Mouse (Mus musculus) E14TG2a.4 (cell line): Measurements from ENCODE around the gene Kirrel3.
A peak's percentile ranks its signal among the peaks of the same experiment; 100 is the strongest.

Experiments
- H3K27me3 ChIP-seq: 2 replicates; pipeline ENCODE4 v1.6.1; 2014; ENCODE audit warnings: low read length, control low read depth; ENCODE audit not compliant: insufficient read depth
- H3K36me3 ChIP-seq: 2 replicates; pipeline ENCODE4 v1.6.1; 2014; ENCODE audit warnings: low read length, control low read depth; ENCODE audit not compliant: insufficient read depth
- H3K4me1 ChIP-seq: replicated peaks from 2 replicates; pipeline ENCODE4 v1.6.1; 2014; ENCODE audit warnings: low read depth, low read length, control low read depth
- H3K4me3 ChIP-seq: replicated peaks from 2 replicates; pipeline ENCODE4 v1.5.1; 2014; ENCODE audit warnings: mild to moderate bottlenecking, low read length
- H3K9me3 ChIP-seq: 2 replicates; pipeline ENCODE4 v1.6.1; 2014; ENCODE audit warnings: low read length, control low read depth
- CTCF ChIP-seq: conservative IDR thresholded peaks from 2 replicates; pipeline ENCODE4 v1.5.1; 2014; ENCODE audit warnings: low read length
- NANOG ChIP-seq: IDR thresholded peaks from 2 replicates; pipeline ENCODE4 v1.6.1; 2014; ENCODE audit warnings: borderline replicate concordance, low read length, mixed read lengths
- POU5F1 ChIP-seq: IDR thresholded peaks from 2 replicates; pipeline ENCODE4 v1.6.1; 2014; ENCODE audit warnings: low read length, borderline replicate concordance

Gene Kirrel3

DNA sequence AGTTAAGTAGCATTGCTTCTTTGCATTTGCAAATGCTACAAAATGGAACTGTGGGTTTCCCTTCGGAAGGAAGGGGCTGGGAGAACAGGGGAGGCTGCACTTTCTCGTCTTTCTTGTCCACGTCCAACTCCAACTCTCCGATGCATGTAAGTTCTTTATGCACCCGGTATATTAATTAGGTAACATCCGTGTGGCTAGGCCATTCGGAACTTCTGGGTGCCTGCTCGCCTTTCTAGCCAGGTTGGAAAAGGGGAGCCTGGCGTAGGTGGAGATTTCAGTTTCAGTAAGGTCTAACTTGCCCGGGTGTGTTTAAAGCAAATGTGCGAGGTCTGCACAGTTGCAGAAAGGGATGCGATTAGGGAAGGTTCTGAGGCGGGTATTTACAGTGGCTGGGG lies 3.6 kb downstream of the Kirrel3 start:
- Histone ChIP-seq H3K4me3 (peak overlapping the region; percentile 76), H3K4me1 (peaks cover 38% of the 10 kb centered on the region), H3K27me3 (peaks cover 92% of the 10 kb centered on the region), H3K9me3 (no peaks in the 10 kb centered on the region), H3K36me3 (no peaks in the 10 kb centered on the region)
- TF ChIP-seq CTCF, result no peak
- no peak for TF ChIP-seq POU5F1
- no peak for TF ChIP-seq NANOG

DNA sequence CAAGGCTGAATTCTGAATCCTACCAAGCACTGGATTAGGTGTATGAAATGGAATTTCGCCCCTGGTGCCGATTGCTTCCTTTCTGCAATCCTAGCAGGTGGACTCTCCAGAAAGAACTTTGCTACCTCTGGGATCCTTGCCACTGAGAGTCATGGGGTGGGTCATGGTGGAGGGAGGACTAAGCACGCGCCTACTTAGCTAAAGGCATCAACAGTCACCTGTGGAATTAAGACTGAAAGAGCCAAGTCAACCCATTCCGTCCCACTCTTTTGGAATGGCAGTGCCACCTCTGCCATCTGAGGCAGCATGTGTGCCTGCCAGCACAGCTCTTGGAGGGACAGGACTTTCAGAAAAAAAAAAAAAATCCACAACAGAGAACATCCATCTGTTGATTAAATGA lies 4.1 kb downstream of the Kirrel3 start:
- 0 out of 2 replicates have a peak overlapping the region, but pooled peaks have one; percentile 76 for H3K4me3 ChIP-seq
- no peaks in the 10 kb centered on the region for H3K9me3 ChIP-seq
- TF ChIP-seq NANOG (no peak), CTCF (no peak), POU5F1 (no peak)
- H3K4me1 ChIP-seq, result peaks cover 37% of the 10 kb centered on the region
- no peaks in the 10 kb centered on the region for H3K36me3 ChIP-seq
- peaks cover 89% of the 10 kb centered on the region for H3K27me3 ChIP-seq

DNA sequence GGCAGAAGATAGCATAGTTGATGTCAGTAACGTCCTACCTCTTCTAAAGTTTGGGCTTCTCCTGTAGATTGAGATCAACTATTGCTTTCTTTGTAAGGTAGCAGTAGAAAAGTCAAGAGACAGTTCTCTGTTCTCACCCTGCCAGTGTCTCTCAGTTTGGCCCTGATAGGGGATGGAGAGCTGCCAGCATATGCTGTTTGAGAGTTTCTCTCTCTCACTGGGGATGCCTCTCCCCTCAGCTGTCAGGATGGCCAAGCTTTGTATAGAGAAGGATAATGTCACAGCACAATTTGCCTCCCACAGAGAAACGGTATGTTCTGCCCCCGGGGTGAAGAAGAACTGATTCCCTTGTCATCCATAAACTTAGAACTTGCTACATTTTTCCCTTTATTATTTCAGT lies 6.4 kb downstream of the Kirrel3 start:
- no peak for TF ChIP-seq NANOG
- no peak for TF ChIP-seq CTCF
- TF ChIP-seq POU5F1, result no peak
- peaks cover 83% of the 10 kb centered on the region for H3K27me3 ChIP-seq
- H3K4me3 ChIP-seq, result no peak overlapping the region
- H3K4me1 ChIP-seq, result peaks cover 19% of the 10 kb centered on the region
- H3K9me3 ChIP-seq, result no peaks in the 10 kb centered on the region
- no peaks in the 10 kb centered on the region for H3K36me3 ChIP-seq

DNA sequence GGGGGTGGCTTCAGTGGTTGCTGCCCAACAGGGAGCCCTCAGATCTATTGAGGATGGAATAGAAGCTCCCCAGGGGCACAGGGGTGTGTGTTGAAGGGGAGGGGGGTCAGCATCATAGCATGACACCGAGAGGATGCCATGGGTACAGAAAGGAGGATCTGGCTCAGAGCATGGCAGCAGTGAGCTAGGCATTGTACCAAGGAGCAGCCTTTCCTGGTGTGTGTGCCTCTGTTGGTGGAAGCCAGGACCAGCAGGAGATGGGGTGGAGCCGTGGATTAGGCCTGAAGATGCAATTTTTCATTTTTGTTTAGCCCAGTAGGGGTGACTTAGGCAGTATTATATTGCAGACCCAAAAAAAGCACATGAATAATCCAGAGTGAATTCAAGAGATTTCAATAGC lies 7.9 kb downstream of the Kirrel3 start:
- H3K9me3 ChIP-seq, result no peaks in the 10 kb centered on the region
- H3K4me1 ChIP-seq, result peaks cover 15% of the 10 kb centered on the region
- H3K27me3 ChIP-seq, result peaks cover 69% of the 10 kb centered on the region
- no peaks in the 10 kb centered on the region for H3K36me3 ChIP-seq
- TF ChIP-seq POU5F1 (no peak), CTCF (no peak), NANOG (no peak)
- no peak overlapping the region for H3K4me3 ChIP-seq

DNA sequence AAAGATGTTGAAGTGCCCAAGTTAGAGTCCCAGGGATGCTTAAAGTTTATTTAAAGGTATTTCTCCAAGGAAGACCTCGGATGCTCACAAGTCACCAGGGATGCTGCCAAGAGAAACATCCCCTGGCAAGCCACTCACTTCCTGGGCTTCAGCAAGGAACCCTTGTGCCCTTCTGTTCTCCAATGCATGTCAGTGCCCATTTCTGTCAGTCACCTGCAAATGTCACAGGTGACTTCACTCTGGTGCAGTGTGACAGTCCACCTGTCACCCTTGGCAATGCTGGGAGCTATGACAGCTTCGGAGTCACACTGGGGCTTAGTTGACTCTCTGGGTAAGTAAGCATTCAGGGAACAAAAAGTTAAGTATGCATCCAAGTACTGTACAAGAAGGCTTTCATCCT lies 12.4 kb downstream of the Kirrel3 start:
- Histone ChIP-seq H3K27me3 (peaks cover 25% of the 10 kb centered on the region), H3K9me3 (no peaks in the 10 kb centered on the region), H3K4me3 (no peak overlapping the region), H3K36me3 (no peaks in the 10 kb centered on the region), H3K4me1 (peaks cover 6% of the 10 kb centered on the region)
- TF ChIP-seq NANOG, result no peak
- TF ChIP-seq POU5F1, result no peak
- no peak for TF ChIP-seq CTCF

DNA sequence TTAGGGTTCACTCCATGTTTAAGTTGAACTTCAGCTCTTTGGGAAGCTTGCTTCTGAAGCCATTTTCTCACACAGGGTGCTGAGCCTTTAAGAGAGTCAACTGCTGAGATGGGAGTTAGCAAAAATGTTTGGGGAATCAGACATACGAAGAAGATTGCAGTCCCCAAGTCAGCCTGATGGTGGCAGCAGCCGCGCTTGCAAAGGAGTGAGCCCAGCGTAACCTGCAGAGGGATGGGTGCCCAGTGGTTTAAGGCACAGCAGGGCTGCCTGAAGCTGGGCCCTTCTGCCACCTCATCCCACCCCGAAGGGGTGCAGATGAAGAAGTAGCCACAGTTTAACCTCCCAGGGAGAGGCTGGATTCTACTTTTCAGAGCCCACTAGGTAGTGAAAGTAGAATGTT lies 13.0 kb downstream of the Kirrel3 start:
- no peaks in the 10 kb centered on the region for H3K36me3 ChIP-seq
- no peaks in the 10 kb centered on the region for H3K9me3 ChIP-seq
- TF ChIP-seq POU5F1 (no peak), NANOG (no peak), CTCF (peak; percentile 82)
- H3K4me3 ChIP-seq, result no peak overlapping the region
- H3K27me3 ChIP-seq, result peaks cover 20% of the 10 kb centered on the region
- peaks cover under 1% of the 10 kb centered on the region; the same call in 1 of the 2 replicates for H3K4me1 ChIP-seq

DNA sequence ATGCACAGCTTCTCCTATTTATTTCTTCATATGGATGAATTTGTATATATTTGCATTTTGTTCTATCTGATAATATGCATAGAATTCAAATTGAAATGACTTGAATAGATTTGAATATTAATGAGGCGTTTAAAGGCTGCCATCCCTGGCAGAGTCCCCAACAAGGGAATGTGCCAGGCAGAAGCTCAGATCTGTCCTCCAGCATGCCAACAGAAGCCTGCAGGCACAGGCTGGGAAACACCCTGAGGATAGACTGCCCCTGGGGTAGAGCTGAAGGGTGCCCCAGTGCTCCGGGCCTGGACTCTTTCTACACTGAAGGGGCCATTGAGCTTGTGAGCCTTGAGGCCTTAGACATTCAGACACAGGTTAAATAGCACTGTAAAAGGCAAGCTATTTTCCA lies 21.5 kb downstream of the Kirrel3 start:
- TF ChIP-seq POU5F1, result no peak
- TF ChIP-seq CTCF, result no peak
- Histone ChIP-seq H3K27me3 (no peaks in the 10 kb centered on the region), H3K4me1 (no peaks in the 10 kb centered on the region), H3K4me3 (no peak overlapping the region), H3K36me3 (no peaks in the 10 kb centered on the region), H3K9me3 (no peaks in the 10 kb centered on the region)

DNA sequence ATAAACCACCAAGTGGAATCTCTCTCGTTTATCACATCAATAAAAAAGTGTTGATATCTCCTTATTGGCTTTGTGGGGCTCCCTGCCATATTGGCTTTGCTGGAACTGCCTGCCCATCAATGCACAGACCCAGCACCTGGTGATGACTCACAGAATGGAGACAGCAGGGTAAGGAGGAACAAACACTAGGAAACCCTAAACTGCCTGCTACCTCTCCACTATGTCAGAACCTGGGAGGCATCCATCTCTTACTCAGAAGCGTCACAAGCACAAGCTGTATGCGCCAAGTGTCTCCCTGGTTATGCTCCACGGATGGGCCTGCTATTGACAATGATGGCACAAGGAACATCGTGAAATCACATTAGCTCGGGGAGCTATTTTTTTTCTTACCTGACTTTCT lies 33.2 kb downstream of the Kirrel3 start:
- Histone ChIP-seq H3K4me3 (no peak overlapping the region), H3K4me1 (no peaks in the 10 kb centered on the region), H3K9me3 (no peaks in the 10 kb centered on the region), H3K27me3 (no peaks in the 10 kb centered on the region), H3K36me3 (no peaks in the 10 kb centered on the region)
- no peak for TF ChIP-seq CTCF
- TF ChIP-seq NANOG, result no peak
- no peak for TF ChIP-seq POU5F1

DNA sequence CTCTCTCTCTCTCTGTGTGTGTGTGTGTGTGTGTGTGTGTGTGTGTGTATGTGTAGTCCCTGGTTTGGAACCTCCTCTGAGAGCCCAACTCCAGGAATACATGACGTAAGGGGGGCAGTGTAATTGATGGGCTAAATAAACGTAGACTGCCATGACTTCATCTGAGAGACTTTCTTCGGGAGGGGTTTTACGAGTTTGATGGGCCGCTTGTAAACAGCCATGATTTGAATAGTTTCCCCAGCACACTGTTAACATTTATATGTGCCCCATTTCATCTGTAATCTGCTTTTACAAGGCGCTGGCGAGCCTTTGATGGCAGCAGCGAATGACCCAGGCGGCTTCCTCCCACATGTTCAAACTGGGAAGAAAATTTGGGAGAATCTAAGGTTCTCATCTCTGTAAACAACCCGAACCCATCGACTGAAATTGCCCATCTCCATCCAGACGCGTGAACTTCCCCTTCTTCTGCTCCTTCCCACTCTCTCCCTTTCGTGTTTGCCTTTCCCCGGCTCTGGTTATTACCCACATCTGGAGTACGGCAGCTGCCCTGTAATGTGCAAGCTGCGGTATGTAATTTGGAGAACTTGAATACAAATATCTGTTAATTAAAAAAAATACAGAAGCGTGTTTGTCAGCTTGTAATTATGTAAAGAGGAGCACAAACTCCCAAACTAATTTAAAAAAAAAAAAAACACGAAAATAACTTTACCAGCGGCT lies 34.7 kb downstream of the Kirrel3 start:
- TF ChIP-seq CTCF, result no peak
- no peak for TF ChIP-seq POU5F1
- no peak for TF ChIP-seq NANOG
- no peaks in the 10 kb centered on the region for H3K9me3 ChIP-seq
- no peak overlapping the region for H3K4me3 ChIP-seq
- no peaks in the 10 kb centered on the region for H3K36me3 ChIP-seq
- H3K4me1 ChIP-seq, result no peaks in the 10 kb centered on the region
- H3K27me3 ChIP-seq, result no peaks in the 10 kb centered on the region
